In genomic region chr9:35186430-35186829, GRCm38 (mm10) we compare ENCODE assay signal across 27 mouse cellular contexts. TPM values are rescaled to one million over a fixed set of nuclear protein-coding genes. Genes with fewer than 3 reads are reported as not detected.
DNase-seq lines count a peak whose midpoint lies in the region; ATAC-seq and TF ChIP-seq lines count a peak whose summit lies in the region.
"Had no signal": no experiment of that assay in that cellular context is flagged by ENCODE, and none has a peak within 500 bp of the region (broad histone marks: within the 10 kb centered on the region; RNA-seq: fewer than 3 reads in every experiment).

No protein-coding gene starts in this region.

- no peak overlapping the region for H3K4me2 ChIP-seq in CH12.LX (ENCODE audit: insufficient read depth, low read depth, poor library complexity, severe bottlenecking)
- no peak overlapping the region for H3K4me2 ChIP-seq in stomach, postnatal 0 days (replicated peaks; ENCODE audit: low read depth)
- H3K4me2 ChIP-seq: heart, embryonic 12.5 days; hindbrain, embryonic 13.5 days; limb, embryonic 13.5 days; liver, embryonic 12.5 days; neural tube, embryonic 15.5 days had no signal

- ATAC-seq in stomach, postnatal 0 days (ENCODE audit: low FRiP score, low TSS enrichment), result no peak
- ATAC-seq: forebrain, embryonic 16.5 days; intestine, postnatal 0 days; liver, embryonic 12.5 days had no signal

- peaks cover 5% of the 10 kb centered on the region; the same call in 1 of the 2 replicates for H3K79me2 ChIP-seq in CH12.LX (replicated peaks; ENCODE audit: control insufficient read depth, extremely low read depth, insufficient read depth, poor library complexity, severe bottlenecking)

- H3K4me3 ChIP-seq in CH12.LX (replicated peaks in 1 of 3; ENCODE audit: low read depth in 2 of 3, low read length in 2 of 3, poor library complexity in 1 of 3) (no peak overlapping the region), ES-E14 (ENCODE audit: insufficient read depth in 1 of 2, low read depth in 1 of 2, low read length in 2 of 2, poor library complexity in 1 of 2, severe bottlenecking in 1 of 2) (no peak overlapping the region)
- H3K4me3 ChIP-seq in stomach, postnatal 0 days (ENCODE audit: low read depth, low read length), result no peak overlapping the region
- H3K4me3 ChIP-seq: gastrocnemius, adult 2 months; heart, adult 2 months; heart, embryonic 12.5 days; hindbrain, embryonic 13.5 days; layer of hippocampus, adult 2 months; limb, embryonic 13.5 days; liver, embryonic 12.5 days; neural tube, embryonic 15.5 days had no signal

- H3K36me3 ChIP-seq in CH12.LX (replicated peaks in 1 of 2; ENCODE audit: control insufficient read depth in 1 of 2, insufficient read depth in 1 of 2, low read length in 1 of 2) (peaks cover 38 to 48% of the 10 kb centered on the region in 2 experiments), ES-E14 (ENCODE audit: control insufficient read depth, insufficient read depth, low read length, poor library complexity, severe bottlenecking) (peaks cover 5% of the 10 kb centered on the region)
- H3K36me3 ChIP-seq in stomach, postnatal 0 days (ENCODE audit: control insufficient read depth, insufficient read depth, low read length), result peaks cover 17% of the 10 kb centered on the region
- H3K36me3 ChIP-seq: neural tube, embryonic 15.5 days had no signal

- no peak overlapping the region for H3K9ac ChIP-seq in CH12.LX (ENCODE audit: insufficient read depth, low read depth)
- H3K9ac ChIP-seq in ES-E14 (ENCODE audit: insufficient read depth, low read depth, low read length, poor library complexity, severe bottlenecking), result no peak overlapping the region
- H3K9ac ChIP-seq in stomach, postnatal 0 days (ENCODE audit: low read length), result no peak overlapping the region
- H3K9ac ChIP-seq: heart, embryonic 12.5 days; hindbrain, embryonic 13.5 days; limb, embryonic 13.5 days; liver, embryonic 12.5 days; neural tube, embryonic 15.5 days had no signal

- H3K4me1 ChIP-seq in CH12.LX (ENCODE audit: control insufficient read depth in 1 of 2, insufficient read depth in 2 of 2), result peaks cover 21 to 66% of the 10 kb centered on the region in 2 experiments
- peaks cover 0 to 3% of the 10 kb centered on the region in 2 experiments; a peak in 1 of 4 replicates for H3K4me1 ChIP-seq in ES-E14 (ENCODE audit: control insufficient read depth in 2 of 2, insufficient read depth in 2 of 2, low read length in 2 of 2, poor library complexity in 1 of 2)
- H3K4me1 ChIP-seq in stomach, postnatal 0 days (replicated peaks; ENCODE audit: control insufficient read depth, insufficient read depth), result no peaks in the 10 kb centered on the region
- H3K4me1 ChIP-seq: heart, embryonic 12.5 days; limb, embryonic 13.5 days; liver, embryonic 12.5 days had no signal

- TF ChIP-seq CTCF in CH12.LX (conservative IDR thresholded peaks at IDR 0.05 in 1 of 2, IDR thresholded peaks at IDR 0.05 in 1 of 2; ENCODE audit: low read depth in 2 of 2, low read length in 2 of 2), result no peak
- TF ChIP-seq CTCF in stomach, postnatal 0 days (IDR thresholded peaks at IDR 0.05; ENCODE audit: low read depth), result no peak

- peak; percentile 64 for TF ChIP-seq EP300 in CH12.LX (IDR thresholded peaks at IDR 0.05; ENCODE audit: low read length)
- TF ChIP-seq EP300 in stomach, postnatal 0 days (optimal IDR thresholded peaks at IDR 0.05), result no peak

- no peaks in the 10 kb centered on the region for H3K9me3 ChIP-seq in CH12.LX (replicated peaks; ENCODE audit: low read length)
- no peaks in the 10 kb centered on the region for H3K9me3 ChIP-seq in ES-E14 (ENCODE audit: control insufficient read depth, insufficient read depth, low read depth, low read length)
- H3K9me3 ChIP-seq in stomach, postnatal 0 days (ENCODE audit: control insufficient read depth, low read length), result no peaks in the 10 kb centered on the region
- H3K9me3 ChIP-seq: heart, embryonic 12.5 days; hindbrain, embryonic 13.5 days; limb, embryonic 13.5 days; liver, embryonic 12.5 days; neural tube, embryonic 15.5 days had no signal

- TF ChIP-seq POLR2A in CH12.LX (IDR thresholded peaks at IDR 0.05; ENCODE audit: low read depth, low read length), result no peak

- WGBS in stomach, postnatal 0 days, result 52% methylated on average over 4 of the region's 4 CpGs

- H3K27me3 ChIP-seq in CH12.LX (replicated peaks), result no peaks in the 10 kb centered on the region
- no peaks in the 10 kb centered on the region for H3K27me3 ChIP-seq in stomach, postnatal 0 days (ENCODE audit: control insufficient read depth, insufficient read depth, low read length)
- H3K27me3 ChIP-seq: heart, embryonic 12.5 days; hindbrain, embryonic 13.5 days; limb, embryonic 13.5 days; liver, embryonic 12.5 days; neural tube, embryonic 15.5 days had no signal

- in situ Hi-C loops in CH12.LX (cut with MboI; ENCODE audit: low pct_ligation_motif_present, low pct_unique_long_range_greater_than_20kb, low sequenced_read_pairs) (no loop called here), ES-E14 (cut with MboI; ENCODE audit: low sequenced_read_pairs in 2 of 2, unreplicated experiment in 2 of 2) (no loop called here)

- dilution Hi-C loops in CH12.LX (cut with MboI; ENCODE audit: extremely low pct_ligation_motif_present, extremely low pct_unique_long_range_greater_than_20kb, low sequenced_read_pairs), result no loop called here

- DNase-seq in lung, postnatal 36 days, result peak; percentile 15
- no peak for DNase-seq in lung, postnatal 10 days
- DNase-seq in CH12.LX (ENCODE audit: extremely low read depth), result peak; percentile 89
- DNase-seq in ES-E14 (ENCODE audit: low read depth, low spot score), result no peak
- DNase-seq in stomach, postnatal 0 days (ENCODE audit: low spot score), result peak; percentile 43
- DNase-seq in kidney, postnatal 14 days, result no peak
- DNase-seq: adrenal gland, adult 8-10 months; cerebellum, adult 8-10 months; cerebellum, postnatal 25 days; gastrocnemius, adult 2 months; gastrocnemius, postnatal 36 days; heart, adult 2 months; heart, postnatal 4 days; kidney, postnatal 25 days; lung, adult 18-20 months; midbrain, embryonic 14.5 days; retina, postnatal 1 day; right cerebral cortex, postnatal 14 days had no signal

- peak overlapping the region; percentile 55; the same call in 1 of the 2 replicates for H3K27ac ChIP-seq in CH12.LX (ENCODE audit: insufficient read depth, low read depth)
- no peak overlapping the region for H3K27ac ChIP-seq in ES-E14 (ENCODE audit: insufficient read depth, low read depth, low read length, poor library complexity, severe bottlenecking)
- H3K27ac ChIP-seq in stomach, postnatal 0 days (replicated peaks), result no peak overlapping the region
- H3K27ac ChIP-seq: heart, adult 2 months; hindbrain, embryonic 13.5 days; layer of hippocampus, adult 2 months; limb, embryonic 13.5 days; liver, embryonic 12.5 days; macrophage; neural tube, embryonic 15.5 days had no signal

- no peak; the same call in 1 of the 2 replicates for TF ChIP-seq RAD21 in CH12.LX (IDR thresholded peaks at IDR 0.05; ENCODE audit: low read depth, low read length)

TF ChIP-seq in CH12.LX, 34 proteins besides CTCF, POLR2A, EP300 and RAD21 (continues in another document):
- no peak for TF ChIP-seq ELF1 (IDR thresholded peaks at IDR 0.05; ENCODE audit: low read depth, low read length)
- peak; percentile 24; the same call in 1 of the 2 replicates for TF ChIP-seq IRF4 (IDR thresholded peaks at IDR 0.05; ENCODE audit: low read depth, low read length)
- TF ChIP-seq USF2 (conservative IDR thresholded peaks at IDR 0.05; ENCODE audit: low read depth, low read length), result peak; percentile 69
- TF ChIP-seq MEF2A (IDR thresholded peaks at IDR 0.05; ENCODE audit: borderline replicate concordance, low read depth, low read length), result peak; percentile 34; the same call in 1 of the 2 replicates
- TF ChIP-seq BHLHE40 (IDR thresholded peaks at IDR 0.05; ENCODE audit: low read depth, low read length), result peak; percentile 84
- no peak for TF ChIP-seq MAFK (IDR thresholded peaks at IDR 0.05; ENCODE audit: insufficient replicate concordance, low read length)
- TF ChIP-seq USF1 (IDR thresholded peaks at IDR 0.05; ENCODE audit: low read depth, low read length), result peak; percentile 67
- TF ChIP-seq ZNF384 (IDR thresholded peaks at IDR 0.05; ENCODE audit: low read depth, low read length), result peak; percentile 89

TF ChIP-seq in ES-E14, 5 proteins besides CTCF, POLR2A, EP300 and RAD21:
- TF ChIP-seq CHD2 (IDR thresholded peaks at IDR 0.05; ENCODE audit: low read depth, low read length) (no peak), MAFK (IDR thresholded peaks at IDR 0.05; ENCODE audit: insufficient read depth, low read depth, low read length) (no peak), ZNF384 (IDR thresholded peaks at IDR 0.05; ENCODE audit: low read depth, low read length) (peak; percentile 65), HCFC1 (IDR thresholded peaks at IDR 0.05; ENCODE audit: borderline replicate concordance, insufficient read depth, low read length) (no peak), ZC3H11A (IDR thresholded peaks at IDR 0.05; ENCODE audit: borderline replicate concordance, low read depth, low read length) (no peak)

RNA-seq across cellular contexts. Expression of gene Dcps, which starts 10.6 kb away (rescaled TPM):
- total RNA-seq in CH12.LX (2012; rRNA removed), result 64.3 and 70.1 TPM in 2 replicates
- 113 TPM in 2 replicates for total RNA-seq in CH12.LX (2014; rRNA removed)
- polyA plus RNA-seq in CH12.LX (2012; ENCODE audit: insufficient read length, low read depth), result 94.3 and 102 TPM in 2 replicates
- 36.3 and 42.9 TPM in 2 replicates for total RNA-seq in ES-E14 (2012; rRNA removed)
- 33.7 and 35.3 TPM in 2 replicates for polyA plus RNA-seq in stomach, postnatal 0 days (2015; fragmentation: Nextera tagmentation; extraction: Ambion mirVana)

RNA-seq across cellular contexts. Expression of gene Srpr, which starts 13.5 kb away (rescaled TPM):
- total RNA-seq in CH12.LX (2012; rRNA removed) (40.1 and 50.7 TPM in 2 replicates), CH12.LX (2014; rRNA removed) (33.0 and 38.2 TPM in 2 replicates), ES-E14 (2012; rRNA removed) (168 and 204 TPM in 2 replicates)
- polyA plus RNA-seq in CH12.LX (2012; ENCODE audit: insufficient read length, low read depth), result 95.0 and 99.2 TPM in 2 replicates
- polyA plus RNA-seq in stomach, postnatal 0 days (2015; fragmentation: Nextera tagmentation; extraction: Ambion mirVana), result 115 and 129 TPM in 2 replicates

RNA-seq across cellular contexts. Expression of gene Tirap, which starts 13.7 kb away (rescaled TPM):
- 10.5 and 11.8 TPM in 2 replicates for total RNA-seq in CH12.LX (2012; rRNA removed)
- total RNA-seq in CH12.LX (2014; rRNA removed), result 14.2 and 18.0 TPM in 2 replicates
- polyA plus RNA-seq in CH12.LX (2012; ENCODE audit: insufficient read length, low read depth), result 15.6 and 18.7 TPM in 2 replicates
- 6.1 and 7.2 TPM in 2 replicates for total RNA-seq in ES-E14 (2012; rRNA removed)
- 12.6 and 13.9 TPM in 2 replicates for polyA plus RNA-seq in stomach, postnatal 0 days (2015; fragmentation: Nextera tagmentation; extraction: Ambion mirVana)

RNA-seq across cellular contexts. Expression of gene Foxred1, which starts 24.4 kb away (rescaled TPM):
- 31.1 and 40.3 TPM in 2 replicates for total RNA-seq in CH12.LX (2012; rRNA removed)
- total RNA-seq in CH12.LX (2014; rRNA removed), result 69.1 and 70.0 TPM in 2 replicates
- 40.3 and 42.6 TPM in 2 replicates for polyA plus RNA-seq in CH12.LX (2012; ENCODE audit: insufficient read length, low read depth)
- total RNA-seq in ES-E14 (2012; rRNA removed), result 40.6 and 47.1 TPM in 2 replicates
- 28.9 and 29.9 TPM in 2 replicates for polyA plus RNA-seq in stomach, postnatal 0 days (2015; fragmentation: Nextera tagmentation; extraction: Ambion mirVana)

Comparison
In these comparisons a context has a peak if more than half of its experiments do, and no peak if none do; other contexts are left out.
1. DNase-seq: peak in lung, postnatal 36 days (single experiment), CH12.LX (single experiment) and stomach, postnatal 0 days (single experiment); none in lung, postnatal 10 days (single experiment), ES-E14 (single experiment) and kidney, postnatal 14 days (single experiment).